Mouse (Mus musculus): ENCODE results near the gene Syt1. TPM values are rescaled to one million over a fixed set of nuclear protein-coding genes. Genes with fewer than 3 reads are reported as not detected.

Syt1 gene
- polyA plus RNA-seq, 1 experiment = 0.58 TPM

GRCm38 (mm10) chr10:108448421-108448820, 562.4 kb downstream of the Syt1 start:
- no peak for DNase-seq (ENCODE audit: low read depth)
